Mouse (Mus musculus): ENCODE measurements around the gene Tmem121b. TPM values are rescaled to one million over a fixed set of nuclear protein-coding genes. Genes with fewer than 3 reads are reported as not detected.

Gene Tmem121b
- polyA plus RNA-seq, 1 experiment: not detected

GRCm38 (mm10) chr6:120452384-120453102 is 41.1 kb downstream of the Tmem121b start:
- Histone ChIP-seq H3K4me1 (ENCODE audit: control insufficient read depth, insufficient read depth, low read length) (no peaks in the 10 kb centered on the region), H3K4me3 (ENCODE audit: insufficient read depth, low read depth, low read length) (no peak overlapping the region), H3K27ac (ENCODE audit: insufficient read depth, low read depth, low read length) (no peak overlapping the region)
- TF ChIP-seq POLR2A (IDR thresholded peaks at IDR 0.05; ENCODE audit: insufficient read depth, low read depth, low read length) (no peak), CTCF (IDR thresholded peaks at IDR 0.05; ENCODE audit: insufficient read depth, low read depth, low read length) (no peak)
- whole genome bisulfite sequencing: 96% methylated on average over 11 of the region's 11 CpGs

- TF ChIP-seq CTCF (IDR thresholded peaks at IDR 0.05; ENCODE audit: insufficient read depth, low read depth, low read length): no peak
- TF ChIP-seq POLR2A (IDR thresholded peaks at IDR 0.05; ENCODE audit: insufficient read depth, low read depth, low read length): no peak
- no peak overlapping the region for H3K4me3 ChIP-seq (ENCODE audit: insufficient read depth, low read depth, low read length)
- no peak overlapping the region for H3K27ac ChIP-seq (ENCODE audit: insufficient read depth, low read depth, low read length)
- no peaks in the 10 kb centered on the region for H3K4me1 ChIP-seq (ENCODE audit: control insufficient read depth, insufficient read depth, low read length)
- WGBS: 90% methylated on average over 3 of the region's 3 CpGs
These were observed 43.4 kb downstream of the Tmem121b start for GRCm38 (mm10) chr6:120450208-120450607.

DNA sequence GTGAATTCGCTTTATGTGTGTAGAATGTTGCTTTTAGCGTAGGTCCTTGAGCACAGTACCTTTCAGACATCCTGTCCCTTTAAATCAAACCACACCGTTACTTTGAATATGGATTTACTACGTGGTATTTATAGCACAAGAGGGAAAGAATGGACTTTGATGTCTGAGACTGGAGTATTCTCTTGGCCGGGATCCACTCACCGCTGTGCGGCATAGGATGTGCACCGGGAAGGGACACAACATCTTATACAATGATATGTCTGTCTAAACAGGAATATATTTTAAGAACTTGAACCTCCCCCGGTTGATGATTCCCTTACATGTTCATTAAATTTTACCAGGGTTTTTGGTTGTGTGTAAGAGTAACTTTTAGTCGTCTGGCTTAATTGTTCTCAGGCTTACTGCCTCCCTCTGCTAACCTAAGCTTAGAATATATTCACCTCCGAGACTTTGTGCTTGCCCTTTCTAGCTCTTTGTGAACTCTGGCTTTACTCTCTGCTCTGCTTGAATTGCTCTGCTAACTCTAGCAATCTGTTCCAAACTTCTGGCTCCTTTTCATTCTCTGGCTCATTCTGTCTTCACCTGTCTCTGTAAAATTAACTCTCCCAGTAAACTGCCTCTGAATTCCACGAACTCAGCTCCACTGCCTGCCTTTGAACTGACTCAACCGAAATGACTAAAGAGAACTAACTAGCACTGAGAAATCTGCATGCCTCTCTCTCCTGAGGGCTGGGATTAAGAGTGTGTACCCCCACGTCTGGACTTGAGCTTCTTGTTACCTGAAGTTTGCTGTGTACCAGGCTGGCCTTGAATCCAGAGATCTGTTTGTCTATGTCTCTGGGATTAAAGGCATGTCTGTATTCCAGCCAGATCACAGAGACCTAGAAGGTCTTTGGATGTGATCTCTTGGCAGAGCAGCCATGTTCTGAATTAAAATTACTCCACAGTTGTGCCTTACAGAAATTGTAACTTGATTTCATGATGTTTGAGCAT is 49.9 kb downstream of the Tmem121b start:
- Histone ChIP-seq H3K27ac (ENCODE audit: insufficient read depth, low read depth, low read length) (no peak overlapping the region), H3K4me1 (ENCODE audit: control insufficient read depth, insufficient read depth, low read length) (no peaks in the 10 kb centered on the region), H3K4me3 (ENCODE audit: insufficient read depth, low read depth, low read length) (no peak overlapping the region)
- WGBS: 46% methylated on average over 14 of the region's 14 CpGs
- TF ChIP-seq CTCF (IDR thresholded peaks at IDR 0.05; ENCODE audit: insufficient read depth, low read depth, low read length): no peak
- no peak for TF ChIP-seq POLR2A (IDR thresholded peaks at IDR 0.05; ENCODE audit: insufficient read depth, low read depth, low read length)

DNA sequence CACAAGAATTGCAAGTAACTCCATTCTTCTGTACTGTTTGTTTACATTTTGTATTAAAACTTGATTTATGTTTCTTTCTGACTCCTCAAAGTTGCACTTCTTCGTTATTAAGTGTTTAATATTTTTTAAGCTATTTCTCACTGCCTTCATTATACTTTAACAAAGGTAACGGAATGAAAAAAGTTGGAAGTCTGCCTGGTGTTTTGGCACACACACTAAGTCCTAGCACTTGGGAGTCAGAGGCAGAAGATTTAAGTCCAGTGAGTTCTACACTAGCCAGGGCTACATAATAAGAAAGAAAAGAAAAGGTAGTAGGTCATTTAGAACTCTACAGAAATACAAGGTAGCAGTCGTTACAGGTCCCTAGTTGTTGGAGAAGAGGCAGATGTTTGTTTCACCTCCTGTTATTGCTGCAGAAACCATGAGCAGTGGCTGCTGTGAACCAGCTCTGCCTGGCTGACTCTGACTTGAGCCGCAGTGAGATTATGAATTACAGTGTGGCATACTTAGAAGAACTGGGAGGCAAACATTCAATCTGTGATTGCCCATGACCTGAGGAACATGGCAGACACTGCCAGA is 51.3 kb downstream of the Tmem121b start:
- WGBS: 55% methylated on average over 4 of the region's 4 CpGs
- TF ChIP-seq CTCF (IDR thresholded peaks at IDR 0.05; ENCODE audit: insufficient read depth, low read depth, low read length) (no peak), POLR2A (IDR thresholded peaks at IDR 0.05; ENCODE audit: insufficient read depth, low read depth, low read length) (no peak)
- H3K4me3 ChIP-seq (ENCODE audit: insufficient read depth, low read depth, low read length): no peak overlapping the region
- H3K4me1 ChIP-seq (ENCODE audit: control insufficient read depth, insufficient read depth, low read length): no peaks in the 10 kb centered on the region
- no peak overlapping the region for H3K27ac ChIP-seq (ENCODE audit: insufficient read depth, low read depth, low read length)

Other genes starting within 250 kb of the Tmem121b start
- gene D330020A13Rik, start 199.4 kb downstream of the Tmem121b start, polyA plus RNA-seq (2012; ENCODE audit: insufficient read depth, insufficient read length, low replicate concordance, missing spikeins): not detected in 2 replicates
- not detected in 2 replicates for gene B4galnt3, start 199.2 kb downstream of the Tmem121b start, polyA plus RNA-seq (2012; ENCODE audit: insufficient read depth, insufficient read length, low replicate concordance, missing spikeins)
- 69.1 TPM in 1 of 2 replicates, not detected in the other for gene Kdm5a, start 129.7 kb downstream of the Tmem121b start, polyA plus RNA-seq (2012; ENCODE audit: insufficient read depth, insufficient read length, low replicate concordance, missing spikeins)
- gene Ccdc77, start 129.4 kb downstream of the Tmem121b start, polyA plus RNA-seq (2012; ENCODE audit: insufficient read depth, insufficient read length, low replicate concordance, missing spikeins): not detected in 2 replicates
- 39.1 TPM in 1 of 2 replicates, not detected in the other for gene Il17ra, start 30.6 kb downstream of the Tmem121b start, polyA plus RNA-seq (2012; ENCODE audit: insufficient read depth, insufficient read length, low replicate concordance, missing spikeins)
- not detected in 2 replicates for gene Hdhd5, start 37.5 kb upstream of the Tmem121b start, polyA plus RNA-seq (2012; ENCODE audit: insufficient read depth, insufficient read length, low replicate concordance, missing spikeins)
- not detected in 2 replicates for gene Cecr2, start 172.6 kb upstream of the Tmem121b start, polyA plus RNA-seq (2012; ENCODE audit: insufficient read depth, insufficient read length, low replicate concordance, missing spikeins)